Mouse (Mus musculus): Measurements from ENCODE around the gene Cyp4x1.

- TF ChIP-seq GATA1 (IDR thresholded peaks at IDR 0.05; ENCODE audit: borderline replicate concordance, low read length) (no peak), FLI1 (IDR thresholded peaks at IDR 0.05; ENCODE audit: low read length) (no peak)
Observed at GRCm38 (mm10) chr4:115063518-115064239, 70.4 kb downstream of the Cyp4x1 start.
